Mouse (Mus musculus) ES-Bruce4 (cell line): ENCODE measurements around the gene Dbnl.

Experiments
- CTCF ChIP-seq: IDR thresholded peaks from one replicate; pipeline ENCODE4 v1.8.1; 2011; ENCODE audit warnings: low read depth, low read length
- EP300 ChIP-seq: IDR thresholded peaks from 2 replicates; pipeline ENCODE4 v1.6.1; 2011; ENCODE audit warnings: low read depth, low read length; ENCODE audit not compliant: insufficient read depth
- POLR2A ChIP-seq: IDR thresholded peaks from one replicate; pipeline ENCODE4 v1.8.1; 2011; ENCODE audit warnings: low read length; ENCODE audit not compliant: insufficient read depth

- TF ChIP-seq POLR2A (no peak), CTCF (peak; percentile 22), EP300 (no peak)
Observed at GRCm38 (mm10) chr11:5836126-5836525, 47.8 kb downstream of the Dbnl start.
